Mouse (Mus musculus) heart, embryonic 16.5 days (tissue): Measurements from ENCODE around the gene Dach1. TPM values are rescaled to one million over a fixed set of nuclear protein-coding genes. Genes with fewer than 3 reads are reported as not detected.

Source experiments
- ATAC-seq: fragments of 200-750 bp; cut with Nextera tagmentation; replicated peaks from 2 replicates; pipeline ENCODE4 v1.8.0; 2017; ENCODE audit warnings: moderate number of reproducible peaks; ENCODE audit not compliant: insufficient read depth, low FRiP score; ENCODE audit errors: extremely low read depth
- H3K27ac ChIP-seq: fragments of 300-500 bp; sonication (generic); 2 replicates; pipeline ENCODE4 v1.5.1; 2014; ENCODE audit warnings: mild to moderate bottlenecking, low read length, control low read depth, moderate library complexity
- H3K27me3 ChIP-seq: fragments of 300-500 bp; sonication (generic); 2 replicates; pipeline ENCODE4 v1.6.1; 2014; ENCODE audit warnings: low read length, mixed read lengths; ENCODE audit not compliant: control insufficient read depth, insufficient read depth
- H3K36me3 ChIP-seq: fragments of 300-500 bp; sonication (generic); 2 replicates; pipeline ENCODE4 v1.6.1; 2014; ENCODE audit not compliant: control insufficient read depth, insufficient read depth
- H3K4me1 ChIP-seq: fragments of 300-500 bp; sonication (generic); 2 replicates; pipeline ENCODE4 v1.6.1; 2014; ENCODE audit warnings: low read length, mixed read lengths; ENCODE audit not compliant: control insufficient read depth, insufficient read depth
- H3K4me2 ChIP-seq: fragments of 300-500 bp; sonication (generic); 2 replicates; pipeline ENCODE4 v1.6.1; 2014; ENCODE audit warnings: low read depth, mild to moderate bottlenecking, control low read depth, low read length
- H3K4me3 ChIP-seq: fragments of 300-500 bp; sonication (generic); 2 replicates; pipeline ENCODE4 v1.5.1; 2014; ENCODE audit warnings: mild to moderate bottlenecking, control low read depth, low read length
- H3K9ac ChIP-seq: fragments of 300-500 bp; sonication (generic); 2 replicates; pipeline ENCODE4 v1.6.1; 2014; ENCODE audit warnings: low read length, control low read depth
- H3K9me3 ChIP-seq: fragments of 300-500 bp; sonication (generic); replicated peaks from 2 replicates; pipeline ENCODE4 v1.6.1; 2016; ENCODE audit warnings: low read length; ENCODE audit not compliant: control insufficient read depth
- WGBS: fragments of 180-500 bp; shearing (Covaris S2); extraction: QIAGEN DNeasy Blood & Tissue Kit; methylation state at CpG from one replicate; pipeline ENCODE4 v1.1.7; 2014; 5-methylcytosine and 5-hydroxymethylcytosine counted together
- polyA plus RNA-seq: library from polyadenylated mRNA; unstranded; fragments of >200 nt; fragmentation: Nextera tagmentation; extraction: Ambion mirVana; gene quantifications from 2 replicates; pipeline ENCODE4 v1.2.1, GENCODE M21; 2015

Dach1 gene
- polyA plus RNA-seq: 1.8 and 2.2 TPM in 2 replicates

DNA sequence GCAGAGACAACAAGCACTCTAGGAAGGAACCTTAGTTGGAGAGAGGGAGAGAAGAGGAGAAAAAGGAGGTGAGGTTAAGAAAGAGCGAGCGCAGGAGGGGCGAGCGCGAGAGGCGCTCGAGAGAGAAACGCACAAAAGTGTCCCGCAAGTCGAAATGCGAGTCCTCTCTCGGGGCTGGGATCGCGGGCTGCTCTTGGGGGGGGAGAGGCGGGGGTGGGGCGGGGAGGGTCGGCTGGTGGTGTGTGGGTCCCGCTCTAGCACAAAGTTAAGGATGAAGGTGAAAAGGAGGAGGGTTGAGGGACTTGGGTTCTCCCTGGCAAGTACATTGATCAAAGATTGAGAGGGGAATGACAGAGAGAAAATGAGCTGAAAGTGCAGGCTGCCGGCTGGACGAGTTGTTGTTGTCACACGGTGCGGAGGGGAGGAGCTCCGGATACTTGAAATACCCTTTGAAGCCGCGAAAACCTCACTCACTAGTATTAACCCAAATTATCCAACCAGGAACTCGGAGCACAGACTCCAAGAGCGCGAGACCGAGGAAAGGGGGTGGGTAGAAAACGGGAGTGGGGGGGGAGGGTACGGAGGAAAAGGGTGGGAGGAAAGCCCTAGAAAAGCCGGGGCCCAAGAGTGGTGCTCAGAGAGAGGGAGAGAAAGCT lies at the start of gene Dach1:
Dach1 (minus strand) TSS at position 345 of the 656 bp plus-strand sequence.
- H3K9me3 ChIP-seq: no peaks in the 10 kb centered on the region
- peak within 1 kb of the TSS; percentile 62 for H3K4me3 ChIP-seq
- peak; percentile 53; the same call in 1 of the 2 replicates for ATAC-seq
- WGBS: under 1% methylated on average over 31 of the region's 32 CpGs
- H3K9ac ChIP-seq: peak within 1 kb of the TSS; percentile 81
- no peaks in the 10 kb centered on the region for H3K36me3 ChIP-seq
- H3K27ac ChIP-seq: peak within 1 kb of the TSS; percentile 59
- peak within 1 kb of the TSS; percentile 82 for H3K4me2 ChIP-seq
- peaks cover 4% of the 10 kb centered on the region for H3K4me1 ChIP-seq
- 0 out of 2 replicates have a peak, but pooled peaks cover 2% of the 10 kb centered on the region for H3K27me3 ChIP-seq

DNA sequence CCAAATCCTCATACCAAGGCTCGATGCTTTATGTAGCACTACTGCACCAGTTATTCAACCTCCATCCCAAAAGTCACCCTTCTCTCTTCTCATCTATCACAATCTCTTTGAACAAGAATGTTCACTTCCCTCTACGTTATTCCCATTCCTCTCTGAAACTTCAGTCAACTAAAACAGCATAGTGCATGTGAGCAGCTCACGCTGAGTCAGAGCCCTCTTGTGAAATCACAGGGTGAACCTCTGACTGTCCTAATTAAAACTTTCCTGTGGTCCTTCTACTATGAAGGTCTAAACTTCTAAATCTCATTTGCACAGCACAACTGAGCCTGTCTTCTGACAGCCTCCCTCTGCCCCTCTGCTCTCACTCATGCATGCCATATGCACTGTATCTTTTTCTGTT lies 30.5 kb upstream of the Dach1 start:
- no peaks in the 10 kb centered on the region for H3K36me3 ChIP-seq
- H3K9me3 ChIP-seq: no peaks in the 10 kb centered on the region
- H3K27me3 ChIP-seq: no peaks in the 10 kb centered on the region
- 76% methylated on average over 3 of the region's 3 CpGs for WGBS
- H3K4me3 ChIP-seq: no peak overlapping the region
- no peak for ATAC-seq
- no peak overlapping the region for H3K27ac ChIP-seq
- H3K4me1 ChIP-seq: no peaks in the 10 kb centered on the region
- no peak overlapping the region for H3K9ac ChIP-seq
- no peak overlapping the region for H3K4me2 ChIP-seq

DNA sequence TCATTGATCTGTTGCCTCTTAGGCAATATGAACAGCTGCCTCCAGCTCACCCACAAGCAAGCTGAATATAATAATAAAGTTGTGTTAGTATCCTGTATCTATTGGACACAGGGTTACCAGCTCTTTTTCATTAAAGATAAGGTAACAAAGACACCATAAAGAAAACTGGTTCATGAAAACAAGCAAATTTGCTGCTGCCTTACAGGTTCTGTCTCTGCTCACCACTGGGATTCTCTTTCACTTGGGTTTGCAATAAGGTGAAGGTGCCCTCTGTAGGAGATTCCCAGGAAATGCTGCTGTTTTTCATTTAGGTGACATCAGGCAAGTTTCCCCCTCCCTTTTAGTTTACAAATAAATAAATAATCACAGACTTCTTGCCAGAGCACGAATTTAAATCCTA lies 12.0 kb upstream of the Dach1 start:
- no peak for ATAC-seq

DNA sequence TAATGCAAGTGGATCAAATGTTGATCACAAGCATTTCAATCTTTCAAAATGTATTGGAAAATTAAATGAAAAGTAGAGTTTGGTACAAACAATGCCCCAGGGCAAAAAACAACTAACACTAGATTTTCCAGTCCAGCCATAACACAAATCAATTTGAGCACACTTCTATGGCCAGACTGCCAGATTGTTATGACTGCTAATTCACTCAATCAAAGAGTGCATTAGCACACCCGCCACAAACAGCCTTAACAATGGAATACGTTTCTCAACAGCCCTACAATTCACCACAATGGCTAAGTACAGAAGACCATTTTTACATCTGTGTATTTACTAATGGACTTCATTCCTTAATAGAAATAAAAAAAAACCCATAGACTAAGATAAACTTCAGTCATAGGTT lies 4.3 kb upstream of the Dach1 start:
- no peaks in the 10 kb centered on the region for H3K9me3 ChIP-seq
- no peak overlapping the region for H3K4me3 ChIP-seq
- 71% methylated on average over 2 of the region's 2 CpGs for WGBS
- H3K27me3 ChIP-seq: 0 out of 2 replicates have a peak, but pooled peaks cover 2% of the 10 kb centered on the region
- no peaks in the 10 kb centered on the region for H3K36me3 ChIP-seq
- no peak overlapping the region for H3K9ac ChIP-seq
- peaks cover 4% of the 10 kb centered on the region for H3K4me1 ChIP-seq
- no peak for ATAC-seq
- H3K27ac ChIP-seq: no peak overlapping the region
- no peak overlapping the region for H3K4me2 ChIP-seq

More for the DNA sequence above, 12.0 kb upstream of the Dach1 start:
- Histone ChIP-seq H3K4me3 (no peak overlapping the region), H3K27me3 (no peaks in the 10 kb centered on the region), H3K4me2 (no peak overlapping the region), H3K9me3 (no peaks in the 10 kb centered on the region), H3K9ac (no peak overlapping the region), H3K36me3 (no peaks in the 10 kb centered on the region), H3K4me1 (no peaks in the 10 kb centered on the region), H3K27ac (no peak overlapping the region)
- WGBS: 0% methylated on average over 1 of the region's 1 CpGs

DNA sequence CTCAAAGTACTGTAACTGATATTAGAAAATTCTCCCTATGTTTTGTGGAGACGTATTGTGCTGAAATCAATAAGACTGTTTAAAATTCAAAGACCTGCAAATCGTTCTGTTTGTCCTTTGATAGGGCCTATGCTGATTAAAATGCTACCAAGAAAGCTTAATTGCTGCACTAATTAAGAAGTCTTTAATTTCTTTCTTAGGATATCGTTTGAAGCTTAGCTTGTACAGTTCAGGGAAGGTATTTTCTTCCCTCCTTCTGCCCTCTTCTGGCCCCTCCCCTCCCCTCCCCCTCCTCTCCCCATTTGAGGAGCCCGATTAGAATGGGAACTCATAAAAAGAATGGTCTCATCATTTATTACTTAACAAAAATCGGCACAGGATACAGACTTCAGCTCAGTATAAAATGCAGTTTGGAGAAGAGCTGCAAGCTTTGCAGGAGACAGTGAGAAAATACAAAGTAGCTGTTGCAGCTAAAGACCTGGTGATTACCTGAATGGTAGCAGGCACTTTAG lies 2.9 kb upstream of the Dach1 start:
- H3K27me3 ChIP-seq: 0 out of 2 replicates have a peak, but pooled peaks cover 2% of the 10 kb centered on the region
- H3K27ac ChIP-seq: no peak overlapping the region
- H3K4me1 ChIP-seq: peaks cover 4% of the 10 kb centered on the region
- 13% methylated on average over 5 of the region's 5 CpGs for WGBS
- no peak for ATAC-seq
- peak overlapping the region; percentile 42 for H3K4me2 ChIP-seq
- H3K36me3 ChIP-seq: no peaks in the 10 kb centered on the region
- no peaks in the 10 kb centered on the region for H3K9me3 ChIP-seq
- H3K4me3 ChIP-seq: peak overlapping the region; percentile 5; the same call in 1 of the 2 replicates
- H3K9ac ChIP-seq: no peak overlapping the region

DNA sequence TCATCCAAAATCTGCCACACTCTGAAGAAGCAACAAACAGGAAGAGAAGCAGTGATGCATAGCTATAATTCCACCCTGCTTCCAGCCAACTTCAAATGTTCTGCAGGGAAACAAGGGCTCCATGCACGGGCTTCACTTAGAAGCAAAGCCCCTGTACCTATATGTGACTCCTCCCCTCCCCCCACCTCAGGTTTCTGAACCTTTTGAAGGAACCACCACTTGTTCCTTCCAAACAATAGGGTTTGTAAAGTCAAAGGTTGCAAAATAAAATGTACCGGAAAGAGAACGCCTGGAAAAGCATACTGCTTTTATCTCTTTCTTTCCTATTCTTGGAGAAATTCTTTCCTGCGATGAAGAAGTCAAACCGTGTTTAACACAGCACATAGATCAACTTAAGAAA lies 2.3 kb upstream of the Dach1 start:
- H3K9me3 ChIP-seq: no peaks in the 10 kb centered on the region
- H3K27ac ChIP-seq: no peak overlapping the region
- no peak for ATAC-seq
- H3K4me2 ChIP-seq: peak overlapping the region; percentile 42; the same call in 1 of the 2 replicates
- H3K4me3 ChIP-seq: no peak overlapping the region
- H3K4me1 ChIP-seq: peaks cover 4% of the 10 kb centered on the region
- H3K9ac ChIP-seq: no peak overlapping the region
- H3K27me3 ChIP-seq: 0 out of 2 replicates have a peak, but pooled peaks cover 2% of the 10 kb centered on the region
- WGBS: 21% methylated on average over 5 of the region's 5 CpGs
- no peaks in the 10 kb centered on the region for H3K36me3 ChIP-seq

DNA sequence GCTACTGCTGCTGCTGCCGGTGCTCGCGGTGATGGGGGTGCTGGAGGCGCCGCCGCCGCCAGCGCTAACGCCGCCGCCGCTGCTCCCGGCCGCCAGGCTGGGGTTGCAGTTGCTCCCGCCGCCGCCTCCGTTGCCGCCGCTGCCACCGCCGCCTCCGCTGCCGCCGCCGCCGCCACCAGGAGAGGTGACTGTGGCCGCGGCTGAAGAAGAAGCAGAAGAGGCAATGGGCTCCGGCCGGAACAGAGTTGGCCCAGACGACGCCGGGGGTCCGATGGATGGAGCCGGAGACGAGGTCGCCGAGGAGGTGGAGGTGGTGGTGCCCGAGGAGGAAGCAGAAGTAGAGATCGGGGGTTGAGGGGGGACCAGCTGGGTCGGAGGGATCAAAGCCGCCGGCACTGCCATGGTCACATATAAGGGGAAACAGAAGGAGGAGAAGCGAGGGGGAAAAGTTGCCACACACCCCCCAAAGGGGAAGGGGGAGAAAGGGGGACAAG lies 610 bp downstream of the Dach1 start:
- Histone ChIP-seq H3K4me1 (peaks cover 4% of the 10 kb centered on the region), H3K27me3 (0 out of 2 replicates have a peak, but pooled peaks cover 2% of the 10 kb centered on the region), H3K4me2 (peak overlapping the region; percentile 82), H3K4me3 (peak overlapping the region; percentile 62), H3K36me3 (no peaks in the 10 kb centered on the region), H3K9me3 (no peaks in the 10 kb centered on the region), H3K9ac (peak overlapping the region; percentile 81), H3K27ac (peak overlapping the region; percentile 59)
- 0 out of 2 replicates have a peak, but pooled peaks have one; percentile 8 for ATAC-seq
- WGBS: 1% methylated on average over 43 of the region's 45 CpGs

DNA sequence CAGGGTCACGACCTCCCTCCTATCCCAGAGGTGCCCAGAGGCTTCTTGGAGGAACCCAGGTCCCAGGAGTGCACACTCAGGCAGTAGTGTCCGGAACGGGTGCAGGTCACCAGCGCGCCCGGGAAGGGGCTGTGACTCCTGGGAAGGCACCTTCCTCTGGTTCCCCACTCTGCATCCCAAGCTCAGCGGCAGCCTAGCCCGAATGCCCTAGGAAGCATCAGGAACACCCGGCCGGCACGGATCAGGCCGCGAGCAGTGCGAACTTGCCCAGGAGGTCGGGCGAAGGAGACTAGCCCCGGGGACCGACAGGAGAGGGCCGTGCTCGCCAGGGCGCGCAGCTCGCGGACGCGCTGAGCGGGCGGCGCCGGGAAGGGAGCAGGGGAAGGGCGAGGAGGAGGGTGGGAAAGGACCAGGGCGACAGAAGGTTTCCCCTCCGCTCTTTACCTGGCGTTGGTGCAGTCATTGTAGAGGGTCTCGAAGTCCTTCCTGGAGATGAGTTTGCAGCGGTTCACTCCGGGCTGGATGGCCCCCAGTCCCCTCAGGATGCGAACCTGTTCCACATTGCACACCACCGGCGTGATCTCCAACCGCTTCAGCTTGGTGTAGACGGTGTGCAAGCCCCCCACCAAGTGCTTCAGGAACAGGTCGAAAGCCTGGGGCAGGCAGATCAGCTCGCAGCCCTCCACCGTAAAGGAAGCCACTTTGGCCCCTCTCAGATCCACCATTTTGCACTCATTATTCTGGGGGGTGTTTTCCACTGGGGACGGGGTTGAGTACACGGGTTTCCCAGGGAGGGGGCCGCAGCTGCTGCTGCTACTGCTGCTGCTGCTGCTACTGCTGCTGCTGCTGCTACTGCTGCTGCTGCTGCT lies 1.3 kb downstream of the Dach1 start:
- no peaks in the 10 kb centered on the region for H3K36me3 ChIP-seq
- H3K27ac ChIP-seq: peak overlapping the region; percentile 59
- peak; percentile 62 for ATAC-seq
- H3K4me3 ChIP-seq: peak overlapping the region; percentile 62
- peak overlapping the region; percentile 81 for H3K9ac ChIP-seq
- peaks cover 4% of the 10 kb centered on the region for H3K4me1 ChIP-seq
- peak overlapping the region; percentile 82 for H3K4me2 ChIP-seq
- H3K9me3 ChIP-seq: no peaks in the 10 kb centered on the region
- WGBS: under 1% methylated on average over 48 of the region's 48 CpGs
- H3K27me3 ChIP-seq: 0 out of 2 replicates have a peak, but pooled peaks cover 2% of the 10 kb centered on the region
